Mouse (Mus musculus) C2C12 (cell line): ENCODE data around the gene Zkscan1.

Experiments used
- CTCF ChIP-seq: IDR thresholded peaks from one replicate; pipeline ENCODE4 v1.5.1; 2011; ENCODE audit not compliant: control insufficient read depth, insufficient read depth, insufficient read length
- MAX ChIP-seq: IDR thresholded peaks from one replicate; pipeline ENCODE4 v1.6.1; 2011; ENCODE audit warnings: mild to moderate bottlenecking, control low read depth
- MYOG ChIP-seq: IDR thresholded peaks from one replicate; pipeline ENCODE4 v1.6.1; 2011; ENCODE audit not compliant: control insufficient read depth, insufficient read length; ENCODE audit errors: extremely low read depth
- USF1 ChIP-seq: IDR thresholded peaks from one replicate; pipeline ENCODE4 v1.6.1; 2011; ENCODE audit warnings: low read depth, mild to moderate bottlenecking, control low read depth, moderate library complexity

DNA sequence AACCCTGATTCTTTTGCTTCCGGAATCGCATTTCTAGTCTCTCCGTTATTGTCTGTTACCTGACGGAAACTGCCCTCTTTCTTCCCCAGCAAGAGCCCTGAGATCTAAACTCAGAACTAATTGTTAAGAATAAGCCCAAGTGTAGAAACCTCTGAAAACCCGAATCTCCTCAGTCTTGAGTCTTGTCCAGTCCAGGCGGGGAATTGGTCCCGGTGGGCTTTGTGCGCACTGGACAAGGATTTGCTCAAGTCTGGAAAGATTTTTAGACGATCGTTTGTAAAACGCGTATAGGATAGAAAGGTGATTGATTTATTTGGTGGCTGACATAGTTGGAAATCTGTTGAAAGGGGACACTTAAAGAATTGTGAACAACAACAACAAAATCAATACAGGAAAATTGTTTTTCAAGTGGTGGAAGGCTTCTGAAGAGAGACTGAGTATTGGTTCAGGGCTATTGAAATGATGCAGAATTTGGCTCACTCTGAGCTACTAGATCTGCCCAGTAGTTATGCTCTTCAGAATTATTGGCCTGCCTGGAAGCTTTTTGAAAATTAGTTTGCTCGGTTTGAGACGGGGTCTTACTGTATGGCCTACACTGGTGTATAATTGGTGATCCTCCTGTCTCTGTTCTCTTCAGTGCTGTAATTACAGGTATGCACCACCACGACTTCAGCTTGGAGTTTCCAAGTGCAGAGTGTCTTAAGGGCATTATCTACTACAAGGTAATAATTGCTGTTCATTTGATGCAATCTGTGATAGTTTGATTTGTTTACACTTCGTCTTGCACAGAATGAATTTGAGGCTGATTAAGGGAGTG, 32.5 kb downstream of the Zkscan1 start:
- TF ChIP-seq MAX (no peak), CTCF (no peak), MYOG (no peak), USF1 (no peak)
